Mouse (Mus musculus): Measurements from ENCODE around the gene Dnajc17. TPM values are rescaled to one million over a fixed set of nuclear protein-coding genes. Genes with fewer than 3 reads are reported as not detected.
A peak's percentile ranks its signal among the peaks of the same experiment; 100 is the strongest.

Dnajc17 gene
- total and polyA plus RNA-seq, 3 experiments: 14.7 to 15.8 TPM; not detected in 1

GRCm38 (mm10) chr2:119172862-119173576 lies 35.6 kb downstream of the Dnajc17 start:
- peak overlapping the region; percentile 65 for H3K27ac ChIP-seq (ENCODE audit: control insufficient read depth, low read depth, low read length)
- H3K9ac ChIP-seq (ENCODE audit: control insufficient read depth, low read depth, low read length, poor library complexity, severe bottlenecking): peak overlapping the region; percentile 47
- peak; percentile 92 for DNase-seq (ENCODE audit: low read depth, low spot score)
- peaks cover 7 to 35% of the 10 kb centered on the region in 2 experiments; a peak in 3 of 4 replicates for H3K4me1 ChIP-seq (ENCODE audit: control insufficient read depth in 1 of 2, insufficient read depth in 2 of 2, low read length in 2 of 2)
- no peaks in the 10 kb centered on the region for H3K79me2 ChIP-seq (ENCODE audit: control insufficient read depth, insufficient read depth, low read length, poor library complexity)
- peak overlapping the region; percentile 30 to 44 for H3K4me3 ChIP-seq (ENCODE audit: control insufficient read depth in 1 of 2, insufficient read depth in 1 of 2, low read depth in 2 of 2, low read length in 2 of 2)
- peaks cover 0 to 14% of the 10 kb centered on the region in 2 experiments; a peak in 2 of 4 replicates for H3K36me3 ChIP-seq (ENCODE audit: control insufficient read depth in 1 of 2, insufficient read depth in 2 of 2, low read length in 2 of 2)
- no peaks in the 10 kb centered on the region for H3K9me3 ChIP-seq (replicated peaks; ENCODE audit: insufficient read depth, low read length)
- no peaks in the 10 kb centered on the region for H3K27me3 ChIP-seq (ENCODE audit: control insufficient read depth in 1 of 2, insufficient read depth in 2 of 2, low read length in 2 of 2)
- TF ChIP-seq POLR2AphosphoS2 (IDR thresholded peaks at IDR 0.05; ENCODE audit: low read length) (no peak), EP300 (IDR thresholded peaks at IDR 0.05; ENCODE audit: low read depth in 1 of 2, low read length in 2 of 2) (peak; percentile 6 to 33; a peak in 2 of 4 replicates), HCFC1 (IDR thresholded peaks at IDR 0.05; ENCODE audit: low read depth, low read length) (no peak), TBP (IDR thresholded peaks at IDR 0.05; ENCODE audit: low read depth, low read length) (no peak), CTCF (IDR thresholded peaks at IDR 0.05 in 2 of 3, conservative IDR thresholded peaks at IDR 0.05 in 1 of 3; ENCODE audit: control insufficient read depth in 1 of 3, insufficient read depth in 1 of 3, low read depth in 2 of 3, low read length in 3 of 3, poor library complexity in 1 of 3, severe bottlenecking in 1 of 3) (no peak), CHD2 (IDR thresholded peaks at IDR 0.05; ENCODE audit: low read length) (no peak), ZNF384 (IDR thresholded peaks at IDR 0.05; ENCODE audit: low read depth, low read length) (no peak), MYC (IDR thresholded peaks at IDR 0.05; ENCODE audit: low read depth, low read length) (no peak), MAFK (IDR thresholded peaks at IDR 0.05; ENCODE audit: borderline replicate concordance, low read depth, low read length) (no peak), GATA1 (IDR thresholded peaks at IDR 0.05; ENCODE audit: low read depth, low read length) (peak; percentile 15), RCOR1 (IDR thresholded peaks at IDR 0.05; ENCODE audit: low read depth, low read length) (no peak), ZKSCAN1 (IDR thresholded peaks at IDR 0.05; ENCODE audit: low read depth, low read length) (no peak), SIN3A (IDR thresholded peaks at IDR 0.05; ENCODE audit: low read length) (peak; percentile 56), USF2 (IDR thresholded peaks at IDR 0.05; ENCODE audit: borderline replicate concordance in 1 of 2, insufficient read depth in 1 of 2, low read depth in 1 of 2, low read length in 2 of 2) (no peak), ZC3H11A (IDR thresholded peaks at IDR 0.05; ENCODE audit: low read depth, low read length) (no peak), POLR2AphosphoS5 (IDR thresholded peaks at IDR 0.05; ENCODE audit: borderline replicate concordance, low read depth, low read length) (no peak), NELFE (IDR thresholded peaks at IDR 0.05; ENCODE audit: low read depth, low read length) (no peak), ETS1 (IDR thresholded peaks at IDR 0.05; ENCODE audit: low read depth, low read length) (peak; percentile 70; the same call in 1 of the 2 replicates), KAT2A (conservative IDR thresholded peaks at IDR 0.05; ENCODE audit: low read depth, low read length) (no peak), CHD1 (IDR thresholded peaks at IDR 0.05; ENCODE audit: low read depth, low read length) (no peak), SMC3 (IDR thresholded peaks at IDR 0.05; ENCODE audit: low read depth, low read length) (no peak), ELF1 (IDR thresholded peaks at IDR 0.05; ENCODE audit: low read depth, low read length) (0 out of 2 replicates have a peak, but pooled peaks have one; percentile 3), MXI1 (IDR thresholded peaks at IDR 0.05; ENCODE audit: low read depth, low read length) (no peak), MEF2A (IDR thresholded peaks at IDR 0.05; ENCODE audit: extremely low read depth, insufficient replicate concordance, low read depth, low read length, poor library complexity, severe bottlenecking) (no peak), MAX (IDR thresholded peaks at IDR 0.05; ENCODE audit: low read length) (no peak), POLR2A (IDR thresholded peaks at IDR 0.05; ENCODE audit: control insufficient read depth in 1 of 2, insufficient read depth in 1 of 2, low read depth in 1 of 2, low read length in 2 of 2, poor library complexity in 1 of 2) (0 out of 4 replicates have a peak, but pooled peaks of 1 of the 2 experiments have one; percentile 32), MYB (IDR thresholded peaks at IDR 0.05; ENCODE audit: low read depth, low read length) (no peak), ZMIZ1 (IDR thresholded peaks at IDR 0.05; ENCODE audit: low read depth, low read length) (no peak), NRF1 (IDR thresholded peaks at IDR 0.05; ENCODE audit: insufficient read depth, low read depth, low read length, poor library complexity, severe bottlenecking) (no peak), USF1 (IDR thresholded peaks at IDR 0.05; ENCODE audit: low read depth, low read length) (no peak), RAD21 (IDR thresholded peaks at IDR 0.05; ENCODE audit: low read depth, low read length) (no peak), E2F4 (IDR thresholded peaks at IDR 0.05; ENCODE audit: borderline replicate concordance, low read depth, low read length) (no peak), GABPA (IDR thresholded peaks at IDR 0.05; ENCODE audit: low read depth, low read length) (no peak), TCF12 (IDR thresholded peaks at IDR 0.05; ENCODE audit: low read depth, low read length) (peak; percentile 20; the same call in 1 of the 2 replicates), TAL1 (IDR thresholded peaks at IDR 0.05; ENCODE audit: low read length) (no peak), BHLHE40 (IDR thresholded peaks at IDR 0.05; ENCODE audit: borderline replicate concordance, low read depth, low read length) (no peak), JUND (IDR thresholded peaks at IDR 0.05; ENCODE audit: low read depth, low read length) (no peak)

All from MEL (cell line).